Mouse (Mus musculus): ENCODE data around the gene Gm43738.
A peak's percentile ranks its signal among the peaks of the same experiment; 100 is the strongest.
"Not testable (repeated sequence)": the region's sequence is repeated elsewhere in the genome, so short reads cannot be mapped to it uniquely, and the experiment has no call there.

The Gm43738 gene

GRCm38 (mm10) chr3:89102495-89103290, 1.8 kb upstream of the Gm43738 start:
- no peak for DNase-seq (ENCODE audit: low read depth, low spot score)

- peak; percentile 98 for DNase-seq (ENCODE audit: low read depth, low spot score)
Measured at GRCm38 (mm10) chr3:89101812-89102494, 1.1 kb upstream of the Gm43738 start, which contains the start of gene Fdps. Gene Fdps, minus strand, starts transcription at chr3:89101959.

GRCm38 (mm10) chr3:89101459-89101811, 536 bp upstream of the Gm43738 start:
- no peak for DNase-seq (ENCODE audit: low read depth, low spot score)

GRCm38 (mm10) chr3:89094021-89094420, 6.9 kb downstream of the Gm43738 start:
- no peak for DNase-seq (ENCODE audit: low read depth, low spot score)

GRCm38 (mm10) chr3:89093175-89093574, 7.7 kb downstream of the Gm43738 start, which contains the start of gene Rusc1:
Gene Rusc1, minus strand, starts transcription at chr3:89093311.
- DNase-seq (ENCODE audit: low read depth, low spot score) = no peak

- DNase-seq (ENCODE audit: low read depth, low spot score) = no peak
Measured at GRCm38 (mm10) chr3:89092509-89093090, 8.3 kb downstream of the Gm43738 start.

- DNase-seq (ENCODE audit: low read depth, low spot score) = no peak
Measured at GRCm38 (mm10) chr3:89091811-89092508, 8.9 kb downstream of the Gm43738 start.

GRCm38 (mm10) chr3:89090694-89091655, 9.9 kb downstream of the Gm43738 start:
- peak; percentile 62 for DNase-seq (ENCODE audit: low read depth, low spot score)

GRCm38 (mm10) chr3:89089882-89090591, 10.9 kb downstream of the Gm43738 start:
- peak; percentile 81 for DNase-seq (ENCODE audit: low read depth, low spot score)

- DNase-seq (ENCODE audit: low read depth, low spot score) = no peak
Measured at GRCm38 (mm10) chr3:89088974-89089373, 11.9 kb downstream of the Gm43738 start.

GRCm38 (mm10) chr3:89087338-89088110, 13.4 kb downstream of the Gm43738 start:
- DNase-seq (ENCODE audit: low read depth, low spot score) = peak; percentile 66

GRCm38 (mm10) chr3:89084654-89085190, 16.2 kb downstream of the Gm43738 start:
- no peak for DNase-seq (ENCODE audit: low read depth, low spot score)

- DNase-seq (ENCODE audit: low read depth, low spot score) = no peak
Measured at GRCm38 (mm10) chr3:89084133-89084532, 16.8 kb downstream of the Gm43738 start.

GRCm38 (mm10) chr3:89082287-89082686, 18.6 kb downstream of the Gm43738 start:
- not testable (repeated sequence) for DNase-seq (ENCODE audit: low read depth, low spot score)

- no peak for DNase-seq (ENCODE audit: low read depth, low spot score)
Measured at GRCm38 (mm10) chr3:89077383-89077782, 23.5 kb downstream of the Gm43738 start.

GRCm38 (mm10) chr3:89067265-89067664, 33.6 kb downstream of the Gm43738 start:
- no peak for DNase-seq (ENCODE audit: low read depth, low spot score)

GRCm38 (mm10) chr3:89061696-89062095, 39.2 kb downstream of the Gm43738 start:
- no peak for DNase-seq (ENCODE audit: low read depth, low spot score)

- peak; percentile 6 for DNase-seq (ENCODE audit: low read depth, low spot score)
Measured at GRCm38 (mm10) chr3:89058783-89059182, 42.1 kb downstream of the Gm43738 start.

GRCm38 (mm10) chr3:89058361-89058760, 42.5 kb downstream of the Gm43738 start:
- no peak for DNase-seq (ENCODE audit: low read depth, low spot score)
